Mouse (Mus musculus): ENCODE data around the gene Mroh2a. TPM values are rescaled to one million over a fixed set of nuclear protein-coding genes. Genes with fewer than 3 reads are reported as not detected.

Mroh2a gene
- total RNA-seq, 1 experiment, result 0.76 TPM

- TF ChIP-seq CHD2 (IDR thresholded peaks at IDR 0.05; ENCODE audit: low read depth, low read length), result peak; percentile 79
- no peak for TF ChIP-seq HCFC1 (IDR thresholded peaks at IDR 0.05; ENCODE audit: borderline replicate concordance, insufficient read depth, low read length)
- Histone ChIP-seq H3K36me3 (ENCODE audit: control insufficient read depth, insufficient read depth, low read length, poor library complexity, severe bottlenecking) (no peaks in the 10 kb centered on the region), H3K27ac (ENCODE audit: insufficient read depth, low read depth, low read length, poor library complexity, severe bottlenecking) (no peak within 1 kb of the TSS), H3K9me3 (ENCODE audit: control insufficient read depth, insufficient read depth, low read depth, low read length) (no peaks in the 10 kb centered on the region), H3K4me3 (ENCODE audit: insufficient read depth in 1 of 2, low read depth in 1 of 2, low read length in 2 of 2, poor library complexity in 1 of 2, severe bottlenecking in 1 of 2) (peak within 1 kb of the TSS; percentile 61 to 67), H3K4me1 (ENCODE audit: control insufficient read depth in 2 of 2, insufficient read depth in 2 of 2, low read length in 2 of 2, poor library complexity in 1 of 2) (no peaks in the 10 kb centered on the region), H3K9ac (ENCODE audit: insufficient read depth, low read depth, low read length, poor library complexity, severe bottlenecking) (peak within 1 kb of the TSS; percentile 72)
- DNase-seq (ENCODE audit: low read depth, low spot score), result peak; percentile 68
- in situ Hi-C loops (cut with MboI; ENCODE audit: low sequenced_read_pairs in 2 of 2, unreplicated experiment in 2 of 2), result no loop called here
These were observed 21.4 kb upstream of the Mroh2a start, which contains the start of gene Dnajb3 for GRCm38 (mm10) chr1:88205294-88205922. Dnajb3 (minus strand) TSS chr1:88205782.

GRCm38 (mm10) chr1:88206843-88207479, 19.8 kb upstream of the Mroh2a start:
- Histone ChIP-seq H3K36me3 (ENCODE audit: control insufficient read depth, insufficient read depth, low read length, poor library complexity, severe bottlenecking) (no peaks in the 10 kb centered on the region), H3K9ac (ENCODE audit: insufficient read depth, low read depth, low read length, poor library complexity, severe bottlenecking) (no peak overlapping the region), H3K27ac (ENCODE audit: insufficient read depth, low read depth, low read length, poor library complexity, severe bottlenecking) (no peak overlapping the region), H3K4me3 (ENCODE audit: insufficient read depth in 1 of 2, low read depth in 1 of 2, low read length in 2 of 2, poor library complexity in 1 of 2, severe bottlenecking in 1 of 2) (no peak overlapping the region), H3K4me1 (ENCODE audit: control insufficient read depth in 2 of 2, insufficient read depth in 2 of 2, low read length in 2 of 2, poor library complexity in 1 of 2) (no peaks in the 10 kb centered on the region), H3K9me3 (ENCODE audit: control insufficient read depth, insufficient read depth, low read depth, low read length) (no peaks in the 10 kb centered on the region)
- DNase-seq (ENCODE audit: low read depth, low spot score), result no peak
- in situ Hi-C loops (cut with MboI; ENCODE audit: low sequenced_read_pairs in 2 of 2, unreplicated experiment in 2 of 2), result no loop called here
- TF ChIP-seq MAFK (IDR thresholded peaks at IDR 0.05; ENCODE audit: insufficient read depth, low read depth, low read length), result no peak
- TF ChIP-seq CHD2 (IDR thresholded peaks at IDR 0.05; ENCODE audit: low read depth, low read length), result no peak
- no peak for TF ChIP-seq HCFC1 (IDR thresholded peaks at IDR 0.05; ENCODE audit: borderline replicate concordance, insufficient read depth, low read length)
- no peak for TF ChIP-seq ZC3H11A (IDR thresholded peaks at IDR 0.05; ENCODE audit: borderline replicate concordance, low read depth, low read length)
- no peak for TF ChIP-seq ZNF384 (IDR thresholded peaks at IDR 0.05; ENCODE audit: low read depth, low read length)

GRCm38 (mm10) chr1:88211812-88212211, 15.0 kb upstream of the Mroh2a start, which contains the start of gene Ugt1a1:
Ugt1a1 (plus strand) TSS chr1:88211959.
- no peak within 1 kb of the TSS for H3K9ac ChIP-seq (ENCODE audit: insufficient read depth, low read depth, low read length, poor library complexity, severe bottlenecking)
- in situ Hi-C loops (cut with MboI; ENCODE audit: low sequenced_read_pairs in 2 of 2, unreplicated experiment in 2 of 2), result no loop called here
- no peak within 1 kb of the TSS for H3K27ac ChIP-seq (ENCODE audit: insufficient read depth, low read depth, low read length, poor library complexity, severe bottlenecking)
- H3K36me3 ChIP-seq (ENCODE audit: control insufficient read depth, insufficient read depth, low read length, poor library complexity, severe bottlenecking), result no peaks in the 10 kb centered on the region
- no peak for DNase-seq (ENCODE audit: low read depth, low spot score)
- no peak within 1 kb of the TSS for H3K4me3 ChIP-seq (ENCODE audit: insufficient read depth in 1 of 2, low read depth in 1 of 2, low read length in 2 of 2, poor library complexity in 1 of 2, severe bottlenecking in 1 of 2)
- H3K9me3 ChIP-seq (ENCODE audit: control insufficient read depth, insufficient read depth, low read depth, low read length), result no peaks in the 10 kb centered on the region
- H3K4me1 ChIP-seq (ENCODE audit: control insufficient read depth in 2 of 2, insufficient read depth in 2 of 2, low read length in 2 of 2, poor library complexity in 1 of 2), result no peaks in the 10 kb centered on the region
- TF ChIP-seq ZNF384 (IDR thresholded peaks at IDR 0.05; ENCODE audit: low read depth, low read length) (no peak), CHD2 (IDR thresholded peaks at IDR 0.05; ENCODE audit: low read depth, low read length) (no peak), ZC3H11A (IDR thresholded peaks at IDR 0.05; ENCODE audit: borderline replicate concordance, low read depth, low read length) (no peak), MAFK (IDR thresholded peaks at IDR 0.05; ENCODE audit: insufficient read depth, low read depth, low read length) (no peak), HCFC1 (IDR thresholded peaks at IDR 0.05; ENCODE audit: borderline replicate concordance, insufficient read depth, low read length) (no peak)

GRCm38 (mm10) chr1:88212341-88213045, 14.3 kb upstream of the Mroh2a start:
- TF ChIP-seq MAFK (IDR thresholded peaks at IDR 0.05; ENCODE audit: insufficient read depth, low read depth, low read length) (no peak), CHD2 (IDR thresholded peaks at IDR 0.05; ENCODE audit: low read depth, low read length) (no peak), HCFC1 (IDR thresholded peaks at IDR 0.05; ENCODE audit: borderline replicate concordance, insufficient read depth, low read length) (no peak), ZC3H11A (IDR thresholded peaks at IDR 0.05; ENCODE audit: borderline replicate concordance, low read depth, low read length) (no peak), ZNF384 (IDR thresholded peaks at IDR 0.05; ENCODE audit: low read depth, low read length) (no peak)

More at GRCm38 (mm10) chr1:88212341-88213045, 14.3 kb upstream of the Mroh2a start:
- no peak for DNase-seq (ENCODE audit: low read depth, low spot score)
- H3K4me1 ChIP-seq (ENCODE audit: control insufficient read depth in 2 of 2, insufficient read depth in 2 of 2, low read length in 2 of 2, poor library complexity in 1 of 2), result no peaks in the 10 kb centered on the region
- no peaks in the 10 kb centered on the region for H3K36me3 ChIP-seq (ENCODE audit: control insufficient read depth, insufficient read depth, low read length, poor library complexity, severe bottlenecking)
- no peaks in the 10 kb centered on the region for H3K9me3 ChIP-seq (ENCODE audit: control insufficient read depth, insufficient read depth, low read depth, low read length)
- H3K4me3 ChIP-seq (ENCODE audit: insufficient read depth in 1 of 2, low read depth in 1 of 2, low read length in 2 of 2, poor library complexity in 1 of 2, severe bottlenecking in 1 of 2), result no peak overlapping the region
- H3K27ac ChIP-seq (ENCODE audit: insufficient read depth, low read depth, low read length, poor library complexity, severe bottlenecking), result no peak overlapping the region
- in situ Hi-C loops (cut with MboI; ENCODE audit: low sequenced_read_pairs in 2 of 2, unreplicated experiment in 2 of 2), result no loop called here
- H3K9ac ChIP-seq (ENCODE audit: insufficient read depth, low read depth, low read length, poor library complexity, severe bottlenecking), result no peak overlapping the region

Measured in ES-E14 (cell line).